8 mouse cellular contexts compared by ENCODE assay signal in genomic region chr10:96263544-96263943, GRCm38 (mm10).
A peak's percentile ranks its signal among the peaks of the same experiment; 100 is the strongest.
DNase-seq lines count a peak whose midpoint lies in the region; ATAC-seq lines count a peak whose summit lies in the region.

No protein-coding gene starts in this region.

- DNase-seq in adrenal gland, postnatal 14 days = peak; percentile 17
- DNase-seq in adrenal gland, adult 18-20 months (ENCODE audit: low spot score in 2 of 2) = no peak
- peak; percentile 30 to 42 for DNase-seq in right cerebral cortex, postnatal 10 days (ENCODE audit: low spot score in 2 of 2)
- DNase-seq in right cerebral cortex, postnatal 25 days = no peak
- DNase-seq in kidney, adult 18-20 months = peak; percentile 28
- no peak for DNase-seq in cerebellum, adult 11-12 months
- DNase-seq in ovary, postnatal 36 days (ENCODE audit: low spot score) = no peak

- ATAC-seq in megakaryocyte progenitor cell, adult 5-6 weeks (replicated peaks; ENCODE audit: poor library complexity) = peak; percentile 32

Comparison
In these comparisons a context has a peak if more than half of its experiments do, and no peak if none do; other contexts are left out.
1. DNase-seq: peak in adrenal gland, postnatal 14 days (single experiment), right cerebral cortex, postnatal 10 days (2 of 2) and kidney, adult 18-20 months (single experiment); none in adrenal gland, adult 18-20 months (0 of 2), right cerebral cortex, postnatal 25 days (single experiment), cerebellum, adult 11-12 months (single experiment) and ovary, postnatal 36 days (single experiment).